Mouse (Mus musculus) testis, adult 2 months (tissue): ENCODE results near the gene Tprg. TPM values are rescaled to one million over a fixed set of nuclear protein-coding genes. Genes with fewer than 3 reads are reported as not detected.

ENCODE experiments used
- H3K27ac ChIP-seq: fragments of 200-500 bp; 2 replicates; pipeline ENCODE4 v1.5.1; 2012; ENCODE audit warnings: low read depth, low read length; ENCODE audit not compliant: control insufficient read depth, insufficient read depth
- H3K27me3 ChIP-seq: fragments of 200-500 bp; 2 replicates; pipeline ENCODE4 v1.6.1; 2012; ENCODE audit warnings: mild to moderate bottlenecking, low read length, moderate library complexity; ENCODE audit not compliant: control insufficient read depth, insufficient read depth
- H3K36me3 ChIP-seq: fragments of 200-500 bp; 2 replicates; pipeline ENCODE4 v1.6.1; 2012; ENCODE audit warnings: mild to moderate bottlenecking, low read length; ENCODE audit not compliant: control insufficient read depth, insufficient read depth
- H3K4me1 ChIP-seq: fragments of 200-500 bp; 2 replicates; pipeline ENCODE4 v1.6.1; 2012; ENCODE audit warnings: low read length; ENCODE audit not compliant: control insufficient read depth, insufficient read depth
- H3K4me3 ChIP-seq: fragments of 200-500 bp; 2 replicates; pipeline ENCODE4 v1.5.1; 2012; ENCODE audit warnings: low read depth, mild to moderate bottlenecking, low read length, moderate library complexity, mixed read lengths; ENCODE audit not compliant: control insufficient read depth
- CTCF ChIP-seq: fragments of 200-500 bp; IDR thresholded peaks from 2 replicates; pipeline ENCODE4 v1.5.1; 2012; ENCODE audit warnings: low read depth, mild to moderate bottlenecking, inconsistent platforms, low read length, moderate library complexity; ENCODE audit not compliant: control insufficient read depth, insufficient read depth, insufficient replicate concordance
- POLR2A ChIP-seq: fragments of 200-500 bp; IDR thresholded peaks from 2 replicates; pipeline ENCODE4 v1.6.1; 2012; ENCODE audit warnings: low read depth, mild to moderate bottlenecking, inconsistent platforms, low read length, moderate library complexity; ENCODE audit not compliant: control insufficient read depth
- polyA plus RNA-seq: library from polyadenylated mRNA; depleted of rRNA; stranded (reverse); fragments of >200 nt; gene quantifications from 2 replicates; pipeline ENCODE4 v1.2.3, GENCODE M21; 2012

Tprg gene
- polyA plus RNA-seq, 1 experiment: not detected

- TF ChIP-seq CTCF (no peak), POLR2A (no peak)
- Histone ChIP-seq H3K36me3 (no peaks in the 10 kb centered on the region), H3K4me3 (no peak overlapping the region), H3K27ac (no peak overlapping the region), H3K27me3 (no peaks in the 10 kb centered on the region), H3K4me1 (no peaks in the 10 kb centered on the region)
These were observed 128.6 kb downstream of the Tprg start for GRCm38 (mm10) chr16:25415186-25415585.

- Histone ChIP-seq H3K4me1 (no peaks in the 10 kb centered on the region), H3K4me3 (no peak overlapping the region), H3K36me3 (no peaks in the 10 kb centered on the region), H3K27ac (no peak overlapping the region), H3K27me3 (no peaks in the 10 kb centered on the region)
- TF ChIP-seq CTCF: no peak
- no peak for TF ChIP-seq POLR2A
These were observed 131.4 kb downstream of the Tprg start for GRCm38 (mm10) chr16:25417875-25418630.

GRCm38 (mm10) chr16:25422997-25423396, 136.4 kb downstream of the Tprg start:
- Histone ChIP-seq H3K27ac (no peak overlapping the region), H3K36me3 (no peaks in the 10 kb centered on the region), H3K4me3 (no peak overlapping the region), H3K4me1 (no peaks in the 10 kb centered on the region), H3K27me3 (no peaks in the 10 kb centered on the region)
- TF ChIP-seq POLR2A: no peak

- H3K27ac ChIP-seq: no peak overlapping the region
- TF ChIP-seq CTCF: no peak
- H3K4me1 ChIP-seq: no peaks in the 10 kb centered on the region
- no peak overlapping the region for H3K4me3 ChIP-seq
- no peaks in the 10 kb centered on the region for H3K27me3 ChIP-seq
- H3K36me3 ChIP-seq: no peaks in the 10 kb centered on the region
These were observed 137.4 kb downstream of the Tprg start for GRCm38 (mm10) chr16:25424001-25424400.

GRCm38 (mm10) chr16:25424915-25425314, 138.3 kb downstream of the Tprg start:
- H3K4me1 ChIP-seq: no peaks in the 10 kb centered on the region
- TF ChIP-seq CTCF (no peak), POLR2A (no peak)
- H3K27me3 ChIP-seq: no peaks in the 10 kb centered on the region
- H3K36me3 ChIP-seq: no peaks in the 10 kb centered on the region
- no peak overlapping the region for H3K27ac ChIP-seq
- H3K4me3 ChIP-seq: no peak overlapping the region

- Histone ChIP-seq H3K4me3 (no peak overlapping the region), H3K27ac (no peak overlapping the region), H3K27me3 (no peaks in the 10 kb centered on the region), H3K4me1 (no peaks in the 10 kb centered on the region), H3K36me3 (no peaks in the 10 kb centered on the region)
- TF ChIP-seq POLR2A: no peak
- TF ChIP-seq CTCF: no peak
These were observed 138.8 kb downstream of the Tprg start for GRCm38 (mm10) chr16:25425376-25425775.

GRCm38 (mm10) chr16:25426261-25426660, 139.6 kb downstream of the Tprg start:
- Histone ChIP-seq H3K4me3 (no peak overlapping the region), H3K27ac (no peak overlapping the region), H3K4me1 (no peaks in the 10 kb centered on the region)

GRCm38 (mm10) chr16:25440039-25440438, 153.4 kb downstream of the Tprg start:
- H3K36me3 ChIP-seq: no peaks in the 10 kb centered on the region
- no peaks in the 10 kb centered on the region for H3K4me1 ChIP-seq
- no peaks in the 10 kb centered on the region for H3K27me3 ChIP-seq
- H3K27ac ChIP-seq: no peak overlapping the region
- TF ChIP-seq CTCF: no peak
- no peak for TF ChIP-seq POLR2A
- H3K4me3 ChIP-seq: no peak overlapping the region

More at GRCm38 (mm10) chr16:25426261-25426660, 139.6 kb downstream of the Tprg start:
- Histone ChIP-seq H3K27me3 (no peaks in the 10 kb centered on the region), H3K36me3 (no peaks in the 10 kb centered on the region)
- TF ChIP-seq POLR2A (no peak), CTCF (no peak)
